Mouse (Mus musculus) layer of hippocampus, postnatal 25 days (tissue): ENCODE measurements around the gene Mss51. TPM values are rescaled to one million over a fixed set of nuclear protein-coding genes. Genes with fewer than 3 reads are reported as not detected.
A peak's percentile ranks its signal among the peaks of the same experiment; 100 is the strongest.

Experiments used
- DNase-seq, 2 experiments: peaks; one replicate each; pipeline ENCODE4 v3.0.0; 2022; ENCODE audit warnings: mixed read lengths in 2 of 2, low spot score in 1 of 2; ENCODE audit errors: extremely low spot score in 1 of 2
- total RNA-seq, 2 experiments: library from RNA; stranded (reverse); gene quantifications; 2 replicates each; pipeline ENCODE4 v1.2.3; 2021

The Mss51 gene
- total RNA-seq: under 1 TPM; 0.66 to 0.85 TPM

DNA sequence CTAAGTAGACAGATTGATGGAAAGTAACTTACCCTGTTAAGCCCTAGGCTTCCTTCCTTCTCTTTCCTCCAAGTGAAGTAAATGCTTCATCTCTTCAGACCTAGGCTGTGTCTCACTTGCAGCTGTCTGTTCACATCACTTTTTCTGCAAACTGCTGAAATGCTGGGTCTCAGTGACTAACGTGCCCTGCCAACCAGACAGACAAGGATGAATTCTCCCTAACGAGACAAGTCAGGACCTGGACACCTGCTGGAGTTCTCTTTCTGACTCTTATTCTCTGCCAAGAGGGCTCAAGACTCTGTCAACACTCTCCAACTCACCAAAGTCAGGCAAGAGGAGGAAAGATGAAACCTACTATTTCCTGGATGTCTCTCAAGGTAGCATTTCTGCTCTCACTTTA is at the start of gene Mss51:
Mss51 (minus strand) TSS at position 299 of the 400 bp plus-strand sequence.
- DNase-seq: no peak

GRCm38 (mm10) chr14:20546415-20546814 is 49.7 kb upstream of the Mss51 start, which contains the start of gene Ppp3cb:
Gene Ppp3cb, minus strand, starts transcription at chr14:20546573.
- peak in 1 of 2 experiments; percentile 64 for DNase-seq

GRCm38 (mm10) chr14:20545529-20546331 is 49.0 kb upstream of the Mss51 start:
- DNase-seq: peak; percentile 63 to 75

DNA sequence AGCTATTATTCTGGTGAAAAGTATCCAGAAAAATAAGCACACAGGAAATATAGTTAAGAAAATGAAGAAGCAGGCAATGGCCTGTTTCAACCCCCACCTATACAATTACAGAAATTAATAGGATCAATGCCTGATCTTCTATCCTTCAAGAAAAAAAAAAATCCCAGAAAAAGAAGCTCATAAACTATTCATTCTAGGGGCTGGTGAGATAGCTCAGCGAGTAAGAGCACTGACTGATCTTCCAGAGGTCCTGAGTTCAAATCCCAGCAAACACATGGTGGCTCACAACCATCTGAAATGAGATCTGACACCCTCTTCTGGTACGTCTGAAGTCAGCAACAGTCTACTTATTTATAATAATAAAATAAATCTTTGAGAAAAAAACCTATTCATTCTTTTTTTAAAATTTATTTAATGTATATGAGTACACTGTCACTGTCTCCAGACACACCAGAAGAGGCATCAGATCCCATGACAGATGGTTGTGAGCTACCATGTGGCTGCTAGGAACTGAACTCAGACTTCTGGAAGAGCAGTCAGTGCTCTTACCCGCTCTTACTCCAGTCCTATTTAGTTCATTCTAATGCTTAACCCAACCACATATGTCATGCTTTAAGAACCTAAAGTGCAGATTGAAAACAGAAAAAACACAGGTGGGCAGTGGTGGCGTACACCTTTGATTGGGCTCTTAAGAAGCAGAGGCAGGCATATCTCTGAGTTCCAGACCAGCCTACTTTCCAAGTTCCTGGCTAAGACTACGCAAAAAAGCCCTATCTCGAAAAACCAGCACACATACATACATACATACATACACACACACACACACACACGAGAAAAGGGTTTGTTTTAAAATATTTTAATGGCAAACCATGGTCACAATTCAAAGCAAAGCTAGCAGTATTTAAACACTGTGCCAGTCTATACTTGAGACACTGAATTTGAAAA is 48.0 kb upstream of the Mss51 start:
- no peak for DNase-seq

GRCm38 (mm10) chr14:20529643-20530042 is 32.9 kb upstream of the Mss51 start:
- DNase-seq: no peak

- DNase-seq: no peak
Observed at GRCm38 (mm10) chr14:20520179-20520578, 23.5 kb upstream of the Mss51 start.

- DNase-seq: no peak
Observed at GRCm38 (mm10) chr14:20508424-20508823, 11.7 kb upstream of the Mss51 start.

GRCm38 (mm10) chr14:20502966-20503365 is 6.3 kb upstream of the Mss51 start:
- no peak for DNase-seq

- DNase-seq: no peak
Observed at GRCm38 (mm10) chr14:20499982-20500381, 3.3 kb upstream of the Mss51 start.

- DNase-seq: no peak
Observed at GRCm38 (mm10) chr14:20486031-20486430, 10.7 kb downstream of the Mss51 start.

DNA sequence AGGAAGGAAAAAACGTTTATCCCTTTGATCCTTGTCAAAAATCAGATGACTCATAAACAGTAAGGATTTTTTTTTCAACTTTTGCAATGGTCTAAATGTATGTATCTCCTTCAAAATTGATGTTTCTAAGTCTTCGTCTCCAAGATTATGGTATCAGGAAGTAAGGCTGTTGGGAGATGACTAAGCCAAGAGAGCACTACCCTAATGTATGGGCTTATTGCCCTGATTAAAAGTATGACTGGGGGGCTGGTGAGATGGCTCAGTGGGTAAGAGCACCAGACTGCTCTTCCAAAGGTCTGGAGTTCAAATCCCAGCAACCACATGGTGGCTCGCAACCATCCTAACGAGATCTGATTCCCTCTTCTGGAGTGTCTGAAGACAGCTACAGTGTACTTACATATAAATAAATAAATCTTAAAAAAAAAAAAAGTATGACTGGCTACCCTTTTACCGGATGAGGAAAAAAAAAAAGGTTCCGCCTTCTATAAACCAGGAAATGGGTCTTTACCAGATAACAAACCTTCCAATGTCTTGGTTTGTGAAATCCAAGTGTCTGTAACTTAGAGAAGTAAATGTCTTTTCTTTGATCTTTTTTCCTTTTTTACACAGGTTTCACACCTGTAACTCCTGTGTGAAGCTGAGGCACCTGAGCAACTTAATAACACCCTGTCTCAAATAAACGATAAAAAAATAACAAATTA is 14.5 kb downstream of the Mss51 start:
- DNase-seq: no peak

DNA sequence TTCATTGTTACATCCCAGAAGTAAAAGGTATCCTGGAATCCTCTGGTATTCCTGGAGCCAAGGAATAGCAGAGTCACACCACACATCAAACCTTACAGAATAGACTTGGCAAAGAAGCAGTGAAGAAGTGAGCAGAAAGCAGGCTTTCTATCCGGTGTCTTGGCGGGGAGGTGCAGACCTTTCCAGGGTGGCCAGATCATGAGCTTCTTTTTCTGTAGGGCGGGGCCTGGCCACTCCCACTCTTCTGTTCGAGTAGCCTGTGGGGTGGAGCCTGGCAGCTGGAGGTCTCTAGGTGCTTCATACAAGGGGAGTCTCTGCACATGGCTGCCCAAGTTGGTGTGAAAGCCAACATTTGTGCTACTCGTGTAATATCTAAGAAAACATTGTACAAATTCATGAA is 15.5 kb downstream of the Mss51 start:
- DNase-seq: no peak

DNA sequence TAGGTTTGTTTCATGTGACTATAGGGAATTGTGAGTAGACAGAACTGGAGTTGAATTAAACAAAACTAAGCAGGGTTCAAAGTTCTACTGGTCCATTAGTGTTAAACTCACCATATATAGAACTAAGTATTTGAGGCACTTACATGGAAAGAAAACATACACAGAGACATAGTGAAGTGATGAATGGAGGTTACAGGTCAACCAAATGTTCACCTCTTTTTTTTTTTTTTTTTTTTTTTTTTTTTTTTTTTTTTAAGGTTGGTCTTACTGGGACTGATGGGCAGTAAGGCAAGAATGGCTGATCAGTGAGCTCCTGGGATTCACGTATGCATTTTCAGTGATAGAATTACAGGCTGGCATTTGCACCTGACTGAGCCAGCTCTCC is 16.5 kb downstream of the Mss51 start:
- DNase-seq: no peak

DNA sequence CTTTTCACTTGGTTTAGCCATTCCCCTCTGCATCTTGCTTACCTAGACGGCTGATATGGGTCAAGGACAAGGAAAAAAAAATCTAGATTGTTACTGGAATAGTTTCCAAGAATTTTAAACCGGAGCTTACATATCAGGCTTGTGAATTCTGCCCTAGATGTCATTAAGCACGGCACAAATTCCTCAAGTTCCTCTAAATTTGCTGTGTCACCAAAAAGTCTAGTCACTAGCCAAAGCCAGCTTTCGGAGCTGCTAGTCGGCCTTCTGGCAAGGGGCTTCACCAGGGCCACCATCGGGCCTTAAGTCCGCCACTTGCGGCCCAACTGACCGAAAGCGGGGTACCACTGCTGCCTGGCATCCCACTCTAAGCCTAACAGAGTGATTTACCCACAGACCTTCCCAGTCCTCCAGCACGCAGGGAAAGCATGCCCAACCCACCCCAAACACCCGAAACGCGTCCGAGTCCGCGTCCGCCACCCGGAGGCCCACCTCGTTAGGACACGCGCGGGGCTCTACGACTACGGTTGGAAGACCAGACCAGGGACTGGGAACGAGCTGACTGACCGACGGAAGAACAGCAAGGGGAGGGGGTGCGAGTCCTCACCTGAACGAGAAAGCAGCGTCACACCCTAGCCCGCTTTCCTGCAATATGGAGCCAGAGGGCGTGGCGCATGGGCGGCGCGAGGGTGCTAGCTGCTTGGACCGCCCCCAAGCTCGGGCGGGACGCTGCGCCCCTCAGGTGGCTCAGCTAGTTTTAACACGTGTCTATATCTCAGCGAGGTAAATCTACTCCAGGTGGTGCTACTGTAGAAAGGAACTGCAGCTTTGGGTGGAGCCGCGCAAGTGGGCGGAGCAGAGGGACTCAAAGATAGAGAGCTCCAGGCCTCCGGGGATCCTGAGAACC is 17.2 kb downstream of the Mss51 start, which contains the start of gene Anxa7:
Anxa7 (minus strand) TSS at position 843 of the 904 bp plus-strand sequence.
- DNase-seq: peak; percentile 61 to 65

DNA sequence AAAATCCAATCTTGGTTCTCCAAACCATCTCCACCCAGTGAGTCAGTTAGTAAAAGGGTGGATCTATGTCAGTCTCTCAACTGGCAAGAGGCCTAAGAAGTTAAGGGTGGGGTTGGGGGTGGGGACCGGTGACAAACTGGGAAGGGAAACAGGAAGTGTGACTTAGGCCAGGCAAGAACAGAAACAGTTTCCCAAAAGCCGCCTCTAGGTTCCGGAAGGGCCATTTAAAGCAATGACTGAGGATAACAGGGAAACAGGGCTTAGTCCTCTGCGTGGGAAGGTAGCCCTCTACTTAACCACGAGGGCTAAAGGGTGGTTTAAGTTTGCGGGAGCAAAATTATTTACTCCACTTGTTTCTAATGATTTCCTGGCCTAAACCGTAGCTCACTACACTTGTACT is 17.9 kb downstream of the Mss51 start:
- no peak for DNase-seq

DNA sequence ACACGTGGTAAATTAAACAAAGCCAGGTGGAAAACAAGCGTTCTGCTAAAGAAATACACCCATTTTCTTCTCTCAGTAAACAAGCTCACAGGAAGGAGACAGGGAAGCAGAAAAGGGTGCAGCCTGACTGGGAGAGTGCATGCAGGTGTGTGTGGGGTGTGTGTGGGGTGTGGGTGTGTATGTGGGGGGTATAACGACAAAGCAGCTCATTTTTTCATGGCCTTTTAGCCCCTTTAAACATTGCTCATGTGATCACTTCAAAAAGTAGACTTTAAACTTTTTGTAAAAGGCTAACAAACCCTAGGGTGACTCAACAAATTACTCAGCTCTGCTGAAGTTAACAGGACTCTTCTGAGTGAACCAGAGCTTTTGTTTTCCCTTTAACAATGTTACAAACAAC is 18.3 kb downstream of the Mss51 start:
- no peak for DNase-seq

- no peak for DNase-seq
Observed at GRCm38 (mm10) chr14:20477261-20478025, 19.3 kb downstream of the Mss51 start.

- DNase-seq: no peak
Observed at GRCm38 (mm10) chr14:20460216-20460615, 36.5 kb downstream of the Mss51 start.

GRCm38 (mm10) chr14:20458378-20458777 is 38.3 kb downstream of the Mss51 start:
- no peak for DNase-seq
